Mouse (Mus musculus) cerebellum, postnatal 10 days (tissue): ENCODE data around the gene Rdh13.
"Not testable (repeated sequence)": the region's sequence is repeated elsewhere in the genome, so short reads cannot be mapped to it uniquely, and the experiment has no call there.

Source experiments
- DNase-seq, 2 experiments: peaks; one replicate each; pipeline ENCODE4 v3.0.0; 2021; ENCODE audit warnings: mixed read lengths in 2 of 2

Rdh13 gene

DNA sequence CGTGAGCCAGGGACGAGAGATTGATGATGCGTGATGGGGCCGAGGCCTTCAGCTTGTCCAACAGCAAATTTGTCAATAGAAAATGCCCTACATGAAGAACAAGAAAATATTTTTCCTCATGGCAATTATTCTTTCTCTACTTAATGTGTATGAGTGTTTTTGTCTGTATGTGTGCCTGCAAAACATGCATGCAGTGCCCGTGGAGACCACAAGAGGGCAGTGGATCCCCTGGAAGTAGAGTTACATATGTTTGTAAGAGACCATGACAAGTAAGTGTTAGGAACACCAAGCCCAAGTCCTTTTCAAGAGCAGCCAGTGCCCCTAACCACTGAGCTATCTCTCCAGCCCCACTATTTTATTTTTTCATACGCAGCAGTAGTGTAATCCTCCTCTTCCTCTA is 13.9 kb downstream of the Rdh13 start:
- DNase-seq: peak; percentile 84 to 88

GRCm38 (mm10) chr7:4430246-4430844 is 15.1 kb downstream of the Rdh13 start:
- DNase-seq: no peak

DNA sequence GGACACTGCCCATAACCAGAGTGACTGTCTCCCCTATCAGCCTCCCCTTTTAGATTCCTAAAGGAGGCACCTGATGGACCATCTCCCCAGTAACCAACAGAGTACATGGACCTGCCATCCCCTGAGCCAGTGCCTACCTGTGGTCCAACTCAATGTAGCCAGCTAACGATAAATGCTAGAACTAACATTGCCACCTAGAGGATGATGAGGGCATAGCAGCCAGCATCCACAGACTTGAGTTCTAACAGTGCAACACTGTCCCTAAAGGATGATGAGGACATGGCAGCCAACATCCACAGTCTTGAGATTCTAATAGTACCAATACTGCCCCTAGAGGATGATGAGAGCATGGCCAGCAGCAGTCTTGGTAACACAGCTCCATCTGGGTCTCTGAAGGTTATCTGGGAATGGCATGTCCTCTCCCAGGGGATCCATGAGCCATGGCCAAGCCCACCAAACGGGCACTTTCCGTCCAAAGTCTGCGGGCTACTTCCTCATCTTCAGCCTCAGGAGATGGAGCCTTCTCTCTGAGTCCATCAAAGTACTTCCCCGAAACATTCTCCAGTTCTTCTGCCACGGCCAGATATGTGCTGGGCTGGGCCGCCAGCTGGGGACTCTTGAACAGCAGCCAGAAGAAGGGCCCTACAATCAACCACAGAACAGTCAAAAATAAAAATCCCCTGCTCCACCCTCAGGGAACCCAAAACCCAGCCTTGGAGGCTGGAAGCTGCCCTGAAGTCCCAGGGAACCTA is 18.1 kb downstream of the Rdh13 start:
- DNase-seq: peak; percentile 93 to 95

DNA sequence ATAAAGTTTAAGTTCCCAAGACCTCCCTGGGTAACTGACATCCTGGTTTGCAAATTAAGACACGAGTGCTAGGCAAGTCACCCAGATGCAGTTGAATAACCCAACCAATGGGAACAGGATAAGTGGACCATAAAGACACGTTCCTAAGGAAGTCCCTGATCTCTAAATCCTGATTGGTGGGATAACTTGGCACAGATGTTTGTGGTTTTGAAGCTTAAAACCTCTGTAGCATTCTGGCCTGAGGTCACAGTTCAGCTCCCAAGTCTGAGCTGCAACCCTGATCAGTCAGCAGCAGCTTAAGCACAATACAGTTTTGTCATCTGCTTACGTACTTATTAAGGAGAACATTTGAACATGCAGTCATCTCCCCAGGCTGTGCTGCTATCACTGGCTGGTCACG is 25.2 kb downstream of the Rdh13 start:
- no peak for DNase-seq

GRCm38 (mm10) chr7:4419681-4420080 is 25.8 kb downstream of the Rdh13 start:
- DNase-seq: no peak

DNA sequence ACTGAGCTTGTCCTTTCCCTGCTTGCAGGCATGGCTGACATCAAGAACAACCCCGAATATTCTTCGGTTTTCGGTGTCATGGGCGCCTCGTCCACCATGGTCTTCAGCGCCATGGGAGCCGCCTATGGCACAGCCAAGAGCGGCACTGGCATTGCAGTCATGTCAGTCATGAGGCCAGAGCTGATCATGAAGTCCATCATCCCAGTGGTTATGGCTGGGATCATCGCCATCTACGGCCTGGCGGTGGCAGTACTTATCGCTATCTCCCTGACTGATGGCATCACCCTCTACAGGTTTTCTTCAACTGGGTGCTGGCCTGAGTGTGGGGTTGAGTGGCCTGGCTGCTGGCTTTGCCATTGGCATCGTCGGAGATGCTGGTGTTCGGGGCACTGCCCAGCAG is 33.0 kb downstream of the Rdh13 start:
- not testable (repeated sequence) for DNase-seq

GRCm38 (mm10) chr7:4397730-4398129 is 47.7 kb downstream of the Rdh13 start, which contains the start of gene Gp6:
TSS of gene Gp6 (minus strand) at chr7:4397744.
- no peak for DNase-seq
